In the genomic region with DNA sequence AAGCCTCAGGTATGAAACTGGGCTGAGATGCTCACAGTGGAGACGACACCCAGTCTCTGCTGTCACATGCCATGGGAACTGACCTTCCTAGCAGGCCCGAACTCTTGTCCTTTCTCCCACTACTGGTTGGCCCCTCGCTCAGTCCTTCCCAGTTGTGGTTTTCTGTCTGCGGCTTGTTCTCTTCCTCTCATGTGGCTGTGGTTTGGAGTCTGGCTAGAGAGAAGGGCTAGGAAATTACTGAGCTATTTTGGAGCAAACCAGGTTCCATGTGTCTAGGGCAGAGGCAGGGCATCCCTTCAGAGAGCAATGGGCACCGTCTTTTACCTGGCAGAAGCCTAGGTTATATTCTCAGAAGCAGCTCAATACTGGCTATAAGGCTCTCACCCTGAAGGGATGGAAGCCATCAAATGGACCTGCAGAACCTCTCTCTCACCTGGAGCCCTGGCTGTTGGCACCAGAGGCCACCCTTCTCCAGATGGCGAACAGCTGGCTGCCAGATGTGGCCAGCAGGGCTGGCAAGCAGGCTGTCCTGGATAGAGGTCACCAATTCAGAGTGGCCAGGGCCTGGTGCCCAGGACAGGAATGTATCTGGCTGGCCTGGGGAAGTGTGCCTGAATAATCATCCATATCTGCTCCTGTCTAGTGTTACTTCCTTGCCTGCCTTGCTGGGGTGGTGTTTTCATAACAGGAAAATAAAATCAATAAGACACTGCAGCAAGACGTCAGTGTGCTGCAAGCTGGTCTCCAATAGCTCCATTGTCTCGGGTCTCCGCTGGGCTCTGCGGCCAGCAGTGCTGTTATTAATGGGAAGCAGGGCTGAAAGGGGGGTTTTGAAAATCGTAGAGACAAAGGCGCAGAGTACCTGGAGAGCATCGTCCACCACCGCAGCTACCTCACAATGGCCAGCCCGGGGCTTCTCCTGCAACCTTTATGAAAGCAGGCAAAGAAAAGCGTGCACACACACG, we compare ENCODE assay signal across 14 mouse cellular contexts.
DNase-seq lines count a peak whose midpoint lies in the region; ATAC-seq and TF ChIP-seq lines count a peak whose summit lies in the region.
"Had no signal": no experiment of that assay in that cellular context is flagged by ENCODE, and none has a peak within 500 bp of the region (broad histone marks: within the 10 kb centered on the region; RNA-seq: fewer than 3 reads in every experiment).

No protein-coding gene starts in this region.

- H3K9me3 ChIP-seq in heart, embryonic 10.5 days = no peaks in the 10 kb centered on the region
- H3K9me3 ChIP-seq in lung, postnatal 0 days (ENCODE audit: low read length) = no peaks in the 10 kb centered on the region

- no peak for TF ChIP-seq CTCF in left cerebral cortex, adult 2 months (IDR thresholded peaks at IDR 0.05)
- TF ChIP-seq CTCF in lung, postnatal 0 days (IDR thresholded peaks at IDR 0.05) = no peak

- no peaks in the 10 kb centered on the region for H3K36me3 ChIP-seq in heart, embryonic 10.5 days
- H3K36me3 ChIP-seq in lung, postnatal 0 days (ENCODE audit: insufficient read depth, low read length) = no peaks in the 10 kb centered on the region

- H3K4me2 ChIP-seq in lung, postnatal 0 days (replicated peaks; ENCODE audit: low read depth, low read length) = no peak overlapping the region

- no peak for DNase-seq in heart, embryonic 10.5 days (ENCODE audit: low spot score)
- no peak for DNase-seq in heart, adult 8-10 months (ENCODE audit: low spot score)
- DNase-seq in skeletal muscle tissue, adult 2 months (ENCODE audit: low read depth, low spot score) = peak; percentile 47
- no peak for DNase-seq in left cerebral cortex, adult 2 months (ENCODE audit: extremely low spot score in 1 of 2, low spot score in 2 of 2)
- DNase-seq in lung, postnatal 0 days (ENCODE audit: low spot score) = no peak
- DNase-seq in lung, adult 18-20 months = no peak
- DNase-seq: heart, postnatal 4 days; layer of hippocampus, postnatal 36 days; right cerebral cortex, adult 18-20 months; thymus, adult 2 months had no signal

- no peak overlapping the region for H3K9ac ChIP-seq in lung, postnatal 0 days (replicated peaks; ENCODE audit: low read depth)

- H3K27ac ChIP-seq in heart, embryonic 10.5 days = peak overlapping the region; percentile 33
- H3K27ac ChIP-seq in left cerebral cortex, adult 2 months = no peak overlapping the region; the same call in 1 of the 2 replicates
- H3K27ac ChIP-seq in lung, postnatal 0 days (ENCODE audit: low read length) = no peak overlapping the region
- H3K27ac ChIP-seq: macrophage had no signal

- intact Hi-C loops in left cerebral cortex, adult 2 months (cut with DNase I) = no loop called here

- TF ChIP-seq EP300 in lung, postnatal 0 days (IDR thresholded peaks at IDR 0.05) = no peak

- H3K27me3 ChIP-seq in heart, embryonic 10.5 days (ENCODE audit: insufficient read depth, poor library complexity, severe bottlenecking) = 0 out of 2 replicates have a peak, but pooled peaks cover 4% of the 10 kb centered on the region
- no peaks in the 10 kb centered on the region for H3K27me3 ChIP-seq in lung, postnatal 0 days (replicated peaks; ENCODE audit: insufficient read depth, low read length)
- H3K27me3 ChIP-seq: CH12.LX had no signal

- ATAC-seq in granulocyte monocyte progenitor cell, adult 5-6 weeks (replicated peaks; ENCODE audit: poor library complexity, severe bottlenecking) = peak; percentile 71
- ATAC-seq in megakaryocyte-erythroid progenitor cell, adult 5-6 weeks (replicated peaks; ENCODE audit: low FRiP score, low TSS enrichment, poor library complexity, severe bottlenecking) = 0 out of 2 replicates have a peak, but pooled peaks have one; percentile 8
- ATAC-seq in lung, postnatal 0 days = no peak

- H3K4me1 ChIP-seq in heart, embryonic 10.5 days = peaks cover 13% of the 10 kb centered on the region
- H3K4me1 ChIP-seq in lung, postnatal 0 days (ENCODE audit: insufficient read depth, low read depth, low read length) = 0 out of 2 replicates have a peak, but pooled peaks cover 3% of the 10 kb centered on the region

- H3K4me3 ChIP-seq in heart, embryonic 10.5 days = no peak overlapping the region
- H3K4me3 ChIP-seq in left cerebral cortex, adult 2 months = no peak overlapping the region
- no peak overlapping the region for H3K4me3 ChIP-seq in lung, postnatal 0 days (ENCODE audit: low read depth, low read length)

- 79% methylated on average over 17 of the region's 17 CpGs for WGBS in heart, embryonic 10.5 days
- WGBS in lung, postnatal 0 days = 78% methylated on average over 17 of the region's 17 CpGs
